Mouse (Mus musculus): ENCODE measurements at regions not wholly inside any gene's neighbourhood (a gene's known extent, or its start where the extent isn't known, plus 50 kb on each side); places are given as distances from the start of the nearest gene placed in this dataset.

- no peak for TF ChIP-seq CTCF (IDR thresholded peaks at IDR 0.05; ENCODE audit: extremely low read depth, insufficient read depth, insufficient read length, insufficient replicate concordance)
- TF ChIP-seq POLR2A (IDR thresholded peaks at IDR 0.05; ENCODE audit: low read depth, low read length) = no peak
Observed at GRCm38 (mm10) chr15:60537191-60537590, 316.4 kb downstream of the Fam84b start.

Measured in spleen, adult 2 months (tissue).